Mouse (Mus musculus) hindbrain, embryonic 15.5 days (tissue): ENCODE results near the gene Rest. TPM values are rescaled to one million over a fixed set of nuclear protein-coding genes. Genes with fewer than 3 reads are reported as not detected.

Source experiments
- ATAC-seq: fragments of 200-750 bp; cut with Nextera tagmentation; 2 replicates; pipeline ENCODE4 v1.8.0; 2017; ENCODE audit warnings: low read depth, moderate number of reproducible peaks, moderate TSS enrichment; ENCODE audit not compliant: low FRiP score
- H3K27ac ChIP-seq: fragments of 300-500 bp; sonication (generic); replicated peaks from 2 replicates; pipeline ENCODE4 v1.5.1; 2015; ENCODE audit warnings: mild to moderate bottlenecking, inconsistent platforms
- H3K27me3 ChIP-seq: fragments of 300-500 bp; sonication (generic); 2 replicates; pipeline ENCODE4 v1.6.1; 2015; ENCODE audit warnings: control low read depth, inconsistent platforms
- H3K36me3 ChIP-seq: fragments of 300-500 bp; sonication (generic); 2 replicates; pipeline ENCODE4 v1.6.1; 2015; ENCODE audit warnings: control low read depth, inconsistent platforms
- H3K4me1 ChIP-seq: fragments of 300-500 bp; sonication (generic); replicated peaks from 2 replicates; pipeline ENCODE4 v1.6.1; 2015; ENCODE audit warnings: control low read depth, inconsistent platforms
- H3K4me2 ChIP-seq: fragments of 300-500 bp; sonication (generic); 2 replicates; pipeline ENCODE4 v1.6.1; 2015; ENCODE audit warnings: moderate library complexity, mild to moderate bottlenecking, inconsistent platforms
- H3K4me3 ChIP-seq: fragments of 300-500 bp; sonication (generic); 2 replicates; pipeline ENCODE4 v1.5.1; 2015; ENCODE audit warnings: mild to moderate bottlenecking, inconsistent platforms
- H3K9ac ChIP-seq: fragments of 300-500 bp; sonication (generic); 2 replicates; pipeline ENCODE4 v1.6.1; 2015; ENCODE audit warnings: inconsistent platforms
- H3K9me3 ChIP-seq: fragments of 300-500 bp; sonication (generic); 2 replicates; pipeline ENCODE4 v1.6.1; 2016; ENCODE audit warnings: control low read depth, inconsistent platforms
- WGBS: fragments of 180-500 bp; shearing (Covaris S2); methylation state at CpG from one replicate; pipeline ENCODE4 v1.1.7; 2015; 5-methylcytosine and 5-hydroxymethylcytosine counted together
- polyA plus RNA-seq: library from polyadenylated mRNA; unstranded; fragments of >200 nt; fragmentation: Nextera tagmentation; extraction: Ambion mirVana; gene quantifications from 2 replicates; pipeline ENCODE4 v1.2.1, GENCODE M21; 2015

The Rest gene
- polyA plus RNA-seq, 1 experiment from 2014 or later, result 7.1 TPM

GRCm38 (mm10) chr5:77266886-77267401 lies 1.7 kb downstream of the Rest start:
- Histone ChIP-seq H3K4me1 (peaks cover 16% of the 10 kb centered on the region), H3K27me3 (no peaks in the 10 kb centered on the region), H3K36me3 (no peaks in the 10 kb centered on the region), H3K9ac (peak overlapping the region; percentile 74; the same call in 1 of the 2 replicates), H3K4me2 (peak overlapping the region; percentile 71), H3K9me3 (no peaks in the 10 kb centered on the region), H3K27ac (peak overlapping the region; percentile 84), H3K4me3 (peak overlapping the region; percentile 89)
- 2% methylated on average over 11 of the region's 11 CpGs for WGBS
- ATAC-seq, result no peak

- Histone ChIP-seq H3K27ac (no peak overlapping the region), H3K9me3 (no peaks in the 10 kb centered on the region), H3K36me3 (no peaks in the 10 kb centered on the region), H3K9ac (no peak overlapping the region), H3K4me1 (peaks cover 16% of the 10 kb centered on the region), H3K4me2 (peak overlapping the region; percentile 71), H3K4me3 (peak overlapping the region; percentile 89), H3K27me3 (no peaks in the 10 kb centered on the region)
- ATAC-seq, result no peak
- 66% methylated on average over 4 of the region's 4 CpGs for whole genome bisulfite sequencing
Observed at GRCm38 (mm10) chr5:77267441-77267840, 2.1 kb downstream of the Rest start.

GRCm38 (mm10) chr5:77267957-77268624 lies 2.8 kb downstream of the Rest start:
- Histone ChIP-seq H3K27me3 (no peaks in the 10 kb centered on the region), H3K9ac (no peak overlapping the region), H3K4me1 (peaks cover 16% of the 10 kb centered on the region), H3K27ac (no peak overlapping the region), H3K4me2 (no peak overlapping the region), H3K4me3 (no peak overlapping the region), H3K36me3 (no peaks in the 10 kb centered on the region), H3K9me3 (no peaks in the 10 kb centered on the region)
- 91% methylated on average over 30 of the region's 30 CpGs for WGBS
- no peak for ATAC-seq

- no peaks in the 10 kb centered on the region for H3K9me3 ChIP-seq
- H3K9ac ChIP-seq, result no peak overlapping the region
- ATAC-seq, result no peak
- WGBS, result 80% methylated on average over 8 of the region's 8 CpGs
- peaks cover 16% of the 10 kb centered on the region for H3K4me1 ChIP-seq
- H3K4me2 ChIP-seq, result no peak overlapping the region
- H3K36me3 ChIP-seq, result no peaks in the 10 kb centered on the region
- H3K4me3 ChIP-seq, result no peak overlapping the region
- H3K27ac ChIP-seq, result no peak overlapping the region
- no peaks in the 10 kb centered on the region for H3K27me3 ChIP-seq
Observed at GRCm38 (mm10) chr5:77269399-77269798, 4.1 kb downstream of the Rest start.

- H3K9me3 ChIP-seq, result no peaks in the 10 kb centered on the region
- H3K36me3 ChIP-seq, result 0 out of 2 replicates have a peak, but pooled peaks cover 9% of the 10 kb centered on the region
- H3K9ac ChIP-seq, result no peak overlapping the region
- 79% methylated on average over 7 of the region's 7 CpGs for whole genome bisulfite sequencing
- H3K4me2 ChIP-seq, result no peak overlapping the region
- H3K27ac ChIP-seq, result no peak overlapping the region
- ATAC-seq, result no peak
- H3K4me3 ChIP-seq, result no peak overlapping the region
- no peaks in the 10 kb centered on the region for H3K27me3 ChIP-seq
- H3K4me1 ChIP-seq, result no peaks in the 10 kb centered on the region
Observed at GRCm38 (mm10) chr5:77273151-77273550, 7.9 kb downstream of the Rest start.

GRCm38 (mm10) chr5:77275950-77276349 lies 10.7 kb downstream of the Rest start:
- WGBS, result 89% methylated on average over 5 of the region's 5 CpGs
- no peak overlapping the region for H3K27ac ChIP-seq
- no peaks in the 10 kb centered on the region for H3K4me1 ChIP-seq
- H3K4me3 ChIP-seq, result no peak overlapping the region
- H3K9ac ChIP-seq, result no peak overlapping the region
- no peak overlapping the region for H3K4me2 ChIP-seq
- 0 out of 2 replicates have a peak, but pooled peaks cover 9% of the 10 kb centered on the region for H3K36me3 ChIP-seq
- H3K9me3 ChIP-seq, result no peaks in the 10 kb centered on the region
- no peaks in the 10 kb centered on the region for H3K27me3 ChIP-seq
- no peak for ATAC-seq

GRCm38 (mm10) chr5:77277204-77277603 lies 11.9 kb downstream of the Rest start:
- Histone ChIP-seq H3K27ac (no peak overlapping the region), H3K4me2 (no peak overlapping the region), H3K4me3 (no peak overlapping the region), H3K27me3 (no peaks in the 10 kb centered on the region), H3K4me1 (no peaks in the 10 kb centered on the region), H3K9ac (no peak overlapping the region), H3K9me3 (no peaks in the 10 kb centered on the region), H3K36me3 (peaks cover 19% of the 10 kb centered on the region)
- WGBS, result 92% methylated on average over 6 of the region's 6 CpGs
- no peak for ATAC-seq

- Histone ChIP-seq H3K4me3 (no peak overlapping the region), H3K36me3 (peaks cover 22% of the 10 kb centered on the region), H3K9ac (no peak overlapping the region), H3K27ac (no peak overlapping the region), H3K9me3 (no peaks in the 10 kb centered on the region), H3K27me3 (no peaks in the 10 kb centered on the region), H3K4me2 (no peak overlapping the region), H3K4me1 (no peaks in the 10 kb centered on the region)
- 85% methylated on average over 20 of the region's 20 CpGs for WGBS
- ATAC-seq, result no peak
Observed at GRCm38 (mm10) chr5:77281518-77282174, 16.4 kb downstream of the Rest start.

- Histone ChIP-seq H3K27me3 (no peaks in the 10 kb centered on the region), H3K9ac (no peak overlapping the region; the same call in 1 of the 2 replicates), H3K4me3 (no peak overlapping the region), H3K27ac (no peak overlapping the region), H3K9me3 (no peaks in the 10 kb centered on the region), H3K4me2 (no peak overlapping the region), H3K4me1 (no peaks in the 10 kb centered on the region), H3K36me3 (peaks cover 19% of the 10 kb centered on the region)
- ATAC-seq, result peak; percentile 38; the same call in 1 of the 2 replicates
- WGBS, result 85% methylated on average over 9 of the region's 9 CpGs
Observed at GRCm38 (mm10) chr5:77282242-77282641, 17.0 kb downstream of the Rest start.

- Histone ChIP-seq H3K4me1 (no peaks in the 10 kb centered on the region), H3K4me3 (no peak overlapping the region), H3K9me3 (no peaks in the 10 kb centered on the region), H3K4me2 (no peak overlapping the region), H3K27ac (no peak overlapping the region), H3K9ac (no peak overlapping the region), H3K36me3 (peaks cover 25% of the 10 kb centered on the region), H3K27me3 (no peaks in the 10 kb centered on the region)
- WGBS, result 80% methylated on average over 7 of the region's 7 CpGs
- ATAC-seq, result no peak
Observed at GRCm38 (mm10) chr5:77285685-77286084, 20.4 kb downstream of the Rest start.

GRCm38 (mm10) chr5:77286904-77287303 lies 21.6 kb downstream of the Rest start:
- WGBS, result 86% methylated on average over 5 of the region's 5 CpGs
- Histone ChIP-seq H3K27ac (no peak overlapping the region), H3K4me1 (no peaks in the 10 kb centered on the region), H3K27me3 (no peaks in the 10 kb centered on the region), H3K9me3 (no peaks in the 10 kb centered on the region), H3K4me2 (no peak overlapping the region), H3K9ac (no peak overlapping the region), H3K4me3 (no peak overlapping the region), H3K36me3 (peaks cover 23% of the 10 kb centered on the region)
- no peak for ATAC-seq

- WGBS, result 81% methylated on average over 6 of the region's 6 CpGs
- no peaks in the 10 kb centered on the region for H3K4me1 ChIP-seq
- ATAC-seq, result no peak
- no peak overlapping the region for H3K4me3 ChIP-seq
- H3K9ac ChIP-seq, result no peak overlapping the region
- no peak overlapping the region for H3K4me2 ChIP-seq
- H3K36me3 ChIP-seq, result peaks cover 23% of the 10 kb centered on the region
- H3K27me3 ChIP-seq, result no peaks in the 10 kb centered on the region
- no peaks in the 10 kb centered on the region for H3K9me3 ChIP-seq
- no peak overlapping the region for H3K27ac ChIP-seq
Observed at GRCm38 (mm10) chr5:77287901-77288300, 22.6 kb downstream of the Rest start.
